Mouse (Mus musculus): ENCODE results near the gene Slc6a16. TPM values are rescaled to one million over a fixed set of nuclear protein-coding genes. Genes with fewer than 3 reads are reported as not detected.

The Slc6a16 gene
- polyA plus RNA-seq, 1 experiment from 2014 or later: 0.24 TPM

- no peak overlapping the region for H3K4me3 ChIP-seq
- WGBS: 44% methylated on average over 10 of the region's 10 CpGs
Measured at GRCm38 (mm10) chr7:45202654-45203053, 38.2 kb upstream of the Slc6a16 start.

GRCm38 (mm10) chr7:45204380-45205143 is 36.3 kb upstream of the Slc6a16 start, which contains the start of gene Ccdc155:
Gene Ccdc155 (minus strand): TSS chr7:45204892.
- 8% methylated on average over 44 of the region's 44 CpGs for WGBS
- peaks cover 36% of the 10 kb centered on the region for H3K27me3 ChIP-seq (ENCODE audit: low read depth, poor library complexity, severe bottlenecking)
- peaks cover 5% of the 10 kb centered on the region; the same call in 1 of the 2 replicates for H3K4me1 ChIP-seq
- H3K27ac ChIP-seq: peak within 1 kb of the TSS; percentile 85
- no peaks in the 10 kb centered on the region for H3K36me3 ChIP-seq
- no peaks in the 10 kb centered on the region for H3K9me3 ChIP-seq (replicated peaks)
- peak; percentile 98 for DNase-seq (ENCODE audit: low spot score)
- peak within 1 kb of the TSS; percentile 53 for H3K4me3 ChIP-seq

More at GRCm38 (mm10) chr7:45202654-45203053, 38.2 kb upstream of the Slc6a16 start:
- DNase-seq (ENCODE audit: low spot score): no peak
- Histone ChIP-seq H3K36me3 (no peaks in the 10 kb centered on the region), H3K27me3 (ENCODE audit: low read depth, poor library complexity, severe bottlenecking) (peaks cover 30% of the 10 kb centered on the region), H3K27ac (no peak overlapping the region), H3K9me3 (replicated peaks) (no peaks in the 10 kb centered on the region), H3K4me1 (peaks cover 13% of the 10 kb centered on the region; the same call in 1 of the 2 replicates)

- no peak for DNase-seq (ENCODE audit: low spot score)
- H3K27me3 ChIP-seq (ENCODE audit: low read depth, poor library complexity, severe bottlenecking): peaks cover 53% of the 10 kb centered on the region
Measured at GRCm38 (mm10) chr7:45208260-45208659, 32.6 kb upstream of the Slc6a16 start.

GRCm38 (mm10) chr7:45211070-45211469 is 29.8 kb upstream of the Slc6a16 start:
- Histone ChIP-seq H3K27me3 (ENCODE audit: low read depth, poor library complexity, severe bottlenecking) (peaks cover 50% of the 10 kb centered on the region), H3K36me3 (no peaks in the 10 kb centered on the region), H3K4me3 (no peak overlapping the region), H3K9me3 (replicated peaks) (no peaks in the 10 kb centered on the region), H3K27ac (no peak overlapping the region), H3K4me1 (peaks cover 19% of the 10 kb centered on the region)
- no peak for DNase-seq (ENCODE audit: low spot score)
- 69% methylated on average over 10 of the region's 10 CpGs for WGBS

More at GRCm38 (mm10) chr7:45208260-45208659, 32.6 kb upstream of the Slc6a16 start:
- Histone ChIP-seq H3K9me3 (replicated peaks) (no peaks in the 10 kb centered on the region), H3K27ac (no peak overlapping the region), H3K4me3 (no peak overlapping the region), H3K4me1 (peaks cover 12% of the 10 kb centered on the region), H3K36me3 (no peaks in the 10 kb centered on the region)
- WGBS: 78% methylated on average over 6 of the region's 6 CpGs

GRCm38 (mm10) chr7:45211851-45212251 is 29.0 kb upstream of the Slc6a16 start, which contains the start of gene Dkkl1:
Gene Dkkl1 (minus strand): TSS chr7:45212147.
- Histone ChIP-seq H3K4me1 (peaks cover 20% of the 10 kb centered on the region), H3K27me3 (ENCODE audit: low read depth, poor library complexity, severe bottlenecking) (peaks cover 50% of the 10 kb centered on the region), H3K4me3 (peak within 1 kb of the TSS; percentile 23; the same call in 1 of the 2 replicates), H3K27ac (no peak within 1 kb of the TSS), H3K9me3 (replicated peaks) (no peaks in the 10 kb centered on the region), H3K36me3 (no peaks in the 10 kb centered on the region)
- 4% methylated on average over 17 of the region's 17 CpGs for WGBS
- no peak for DNase-seq (ENCODE audit: low spot score)

GRCm38 (mm10) chr7:45212356-45212755 is 28.5 kb upstream of the Slc6a16 start:
- Histone ChIP-seq H3K36me3 (peaks cover 4% of the 10 kb centered on the region), H3K4me3 (0 out of 2 replicates have a peak overlapping the region, but pooled peaks have one; percentile 23), H3K27ac (no peak overlapping the region), H3K4me1 (peaks cover 25% of the 10 kb centered on the region), H3K9me3 (replicated peaks) (no peaks in the 10 kb centered on the region), H3K27me3 (ENCODE audit: low read depth, poor library complexity, severe bottlenecking) (peaks cover 50% of the 10 kb centered on the region)
- DNase-seq (ENCODE audit: low spot score): no peak
- WGBS: 75% methylated on average over 7 of the region's 7 CpGs

GRCm38 (mm10) chr7:45213708-45214107 is 27.2 kb upstream of the Slc6a16 start:
- H3K36me3 ChIP-seq: peaks cover 18% of the 10 kb centered on the region
- no peak overlapping the region for H3K27ac ChIP-seq
- H3K4me3 ChIP-seq: no peak overlapping the region
- WGBS: 53% methylated on average over 5 of the region's 5 CpGs
- H3K27me3 ChIP-seq (ENCODE audit: low read depth, poor library complexity, severe bottlenecking): peaks cover 48% of the 10 kb centered on the region
- H3K4me1 ChIP-seq: peaks cover 39% of the 10 kb centered on the region
- no peaks in the 10 kb centered on the region for H3K9me3 ChIP-seq (replicated peaks)
- DNase-seq (ENCODE audit: low spot score): no peak

GRCm38 (mm10) chr7:45215673-45216441 is 25.0 kb upstream of the Slc6a16 start, which contains the start of gene Tead2:
Gene Tead2 (plus strand): TSS chr7:45215753.
- peaks cover 54% of the 10 kb centered on the region for H3K4me1 ChIP-seq
- H3K4me3 ChIP-seq: peak within 1 kb of the TSS; percentile 98
- H3K36me3 ChIP-seq: peaks cover 39% of the 10 kb centered on the region
- no peaks in the 10 kb centered on the region for H3K9me3 ChIP-seq (replicated peaks)
- H3K27ac ChIP-seq: peak within 1 kb of the TSS; percentile 100
- peak; percentile 87 for DNase-seq (ENCODE audit: low spot score)
- under 1% methylated on average over 54 of the region's 55 CpGs for WGBS
- peaks cover 27% of the 10 kb centered on the region for H3K27me3 ChIP-seq (ENCODE audit: low read depth, poor library complexity, severe bottlenecking)

GRCm38 (mm10) chr7:45216442-45217183 is 24.3 kb upstream of the Slc6a16 start:
- H3K27ac ChIP-seq: peak overlapping the region; percentile 100
- WGBS: 2% methylated on average over 13 of the region's 13 CpGs
- peak; percentile 96 for DNase-seq (ENCODE audit: low spot score)
- H3K4me1 ChIP-seq: peaks cover 55% of the 10 kb centered on the region
- peaks cover 47% of the 10 kb centered on the region for H3K36me3 ChIP-seq
- peaks cover 19% of the 10 kb centered on the region for H3K27me3 ChIP-seq (ENCODE audit: low read depth, poor library complexity, severe bottlenecking)
- H3K4me3 ChIP-seq: peak overlapping the region; percentile 98
- no peaks in the 10 kb centered on the region for H3K9me3 ChIP-seq (replicated peaks)

GRCm38 (mm10) chr7:45221680-45222079 is 19.2 kb upstream of the Slc6a16 start:
- no peak for DNase-seq (ENCODE audit: low spot score)
- Histone ChIP-seq H3K27ac (no peak overlapping the region), H3K36me3 (peaks cover 97% of the 10 kb centered on the region), H3K4me1 (peaks cover 37% of the 10 kb centered on the region), H3K27me3 (ENCODE audit: low read depth, poor library complexity, severe bottlenecking) (no peaks in the 10 kb centered on the region), H3K9me3 (replicated peaks) (no peaks in the 10 kb centered on the region), H3K4me3 (no peak overlapping the region)
- 92% methylated on average over 2 of the region's 2 CpGs for WGBS

GRCm38 (mm10) chr7:45224826-45225225 is 16.1 kb upstream of the Slc6a16 start:
- DNase-seq (ENCODE audit: low spot score): peak; percentile 27
- peaks cover 100% of the 10 kb centered on the region for H3K36me3 ChIP-seq
- H3K4me1 ChIP-seq: peaks cover 8% of the 10 kb centered on the region
- WGBS: 94% methylated on average over 7 of the region's 7 CpGs
- H3K27me3 ChIP-seq (ENCODE audit: low read depth, poor library complexity, severe bottlenecking): no peaks in the 10 kb centered on the region
- no peak overlapping the region for H3K27ac ChIP-seq
- H3K9me3 ChIP-seq (replicated peaks): no peaks in the 10 kb centered on the region
- no peak overlapping the region; the same call in 1 of the 2 replicates for H3K4me3 ChIP-seq

GRCm38 (mm10) chr7:45226421-45226820 is 14.5 kb upstream of the Slc6a16 start:
- no peak for DNase-seq (ENCODE audit: low spot score)
- Histone ChIP-seq H3K27me3 (ENCODE audit: low read depth, poor library complexity, severe bottlenecking) (no peaks in the 10 kb centered on the region), H3K27ac (no peak overlapping the region), H3K4me3 (no peak overlapping the region), H3K9me3 (replicated peaks) (no peaks in the 10 kb centered on the region), H3K4me1 (peaks cover 6% of the 10 kb centered on the region), H3K36me3 (peaks cover 98% of the 10 kb centered on the region)
- WGBS: 95% methylated on average over 5 of the region's 5 CpGs
